Mouse (Mus musculus): ENCODE results near the gene Glb1l. TPM values are rescaled to one million over a fixed set of nuclear protein-coding genes. Genes with fewer than 3 reads are reported as not detected.

The Glb1l gene
- polyA plus RNA-seq, 1 experiment, result 0.86 TPM

DNA sequence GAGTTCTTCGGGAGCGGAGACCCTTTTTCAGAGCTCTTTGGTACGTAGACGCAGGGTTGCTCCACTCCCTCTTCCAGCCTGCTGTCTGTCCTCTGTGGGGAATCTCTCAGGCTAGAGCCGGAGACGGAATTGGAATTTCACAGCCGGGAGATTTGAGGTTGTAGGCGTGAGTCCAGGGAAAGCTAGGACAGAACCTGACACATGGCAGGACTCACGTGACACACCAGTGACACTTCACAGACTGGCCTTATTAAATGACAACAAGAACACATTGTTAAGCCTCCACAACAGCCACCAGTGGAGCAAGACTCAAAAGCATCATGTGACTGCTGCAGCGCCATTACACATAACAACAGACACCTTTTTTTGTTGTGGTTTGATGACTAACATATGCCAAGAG is 29.0 kb upstream of the Glb1l start:
- TF ChIP-seq GATA1 (IDR thresholded peaks at IDR 0.05; ENCODE audit: low read length), result no peak

DNA sequence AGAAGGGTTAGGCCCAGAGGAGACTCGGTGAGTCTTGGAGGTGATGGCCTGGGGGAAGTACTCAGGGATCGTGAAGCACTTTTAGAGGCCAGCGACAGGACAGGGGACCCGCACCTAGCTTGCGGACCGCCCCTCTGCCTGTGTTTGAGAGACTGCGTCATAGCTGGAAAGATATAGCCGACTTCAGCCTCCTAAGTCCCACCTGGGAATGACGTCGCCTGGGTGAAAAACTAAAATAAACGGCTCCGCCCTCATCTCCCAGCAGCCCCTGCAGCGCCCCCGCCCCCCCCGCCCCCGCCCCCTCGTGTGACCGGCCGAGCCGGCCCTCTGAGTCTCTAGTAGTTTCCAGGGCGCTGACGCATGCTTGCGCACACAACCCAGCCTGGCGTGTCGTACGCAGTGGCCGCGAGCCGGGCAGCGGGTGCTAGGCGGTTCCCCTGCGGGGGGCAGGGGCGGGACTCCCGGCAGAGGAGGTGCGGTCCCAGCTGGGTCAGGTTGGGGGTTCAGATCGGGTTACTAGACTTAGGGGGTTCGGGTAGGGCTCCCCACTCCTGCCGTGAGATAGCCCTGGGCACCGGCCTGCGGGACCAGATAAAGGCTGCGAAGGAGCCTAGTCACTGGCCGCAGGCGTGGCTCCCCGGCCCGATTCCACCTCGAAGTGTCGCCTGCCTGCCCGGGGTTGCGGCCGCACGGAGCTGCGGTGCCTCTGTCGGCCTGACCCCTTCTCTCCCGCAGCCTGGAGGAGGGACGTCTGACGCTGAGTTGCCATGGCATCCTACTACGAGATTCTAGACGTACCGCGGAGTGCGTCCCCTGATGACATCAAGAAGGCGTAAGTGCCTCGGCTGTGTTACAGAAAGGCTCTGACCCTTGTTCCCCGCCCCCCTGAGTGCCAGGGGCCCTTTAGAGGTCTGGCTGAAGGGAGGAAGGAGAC is 25.8 kb upstream of the Glb1l start, which contains the start of gene Dnajb2:
Gene Dnajb2, plus strand, starts transcription at position 290 of the 934 bp plus-strand sequence.
- no peak for TF ChIP-seq GATA1 (IDR thresholded peaks at IDR 0.05; ENCODE audit: low read length)

DNA sequence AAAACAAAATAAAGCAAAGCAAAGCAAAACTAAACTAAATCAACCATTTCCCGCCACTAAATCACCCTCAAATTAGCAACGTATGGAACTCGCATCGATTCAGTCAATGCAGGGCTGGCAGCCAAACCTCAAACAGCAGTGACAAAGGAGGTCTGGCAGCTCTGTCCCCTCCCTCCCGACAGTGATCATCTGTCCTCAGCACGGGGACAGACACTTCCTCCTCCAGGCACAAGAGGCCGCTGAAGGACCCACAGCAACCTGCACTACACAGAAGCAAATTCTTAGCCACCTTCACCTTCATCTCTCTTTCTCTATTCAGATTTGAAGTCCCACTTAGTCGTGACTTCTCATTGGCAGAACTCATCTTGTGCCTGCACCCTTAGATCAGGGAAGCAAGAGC is 24.0 kb upstream of the Glb1l start:
- no peak for TF ChIP-seq GATA1 (IDR thresholded peaks at IDR 0.05; ENCODE audit: low read length)

GRCm38 (mm10) chr1:75231664-75232152 is 21.1 kb upstream of the Glb1l start, which contains the start of gene A630095N17Rik:
TSS of gene A630095N17Rik (minus strand) at chr1:75232102.
- TF ChIP-seq GATA1 (IDR thresholded peaks at IDR 0.05; ENCODE audit: low read length), result no peak

- no peak for TF ChIP-seq GATA1 (IDR thresholded peaks at IDR 0.05; ENCODE audit: low read length)
These were observed 20.6 kb upstream of the Glb1l start for GRCm38 (mm10) chr1:75231224-75231623.

DNA sequence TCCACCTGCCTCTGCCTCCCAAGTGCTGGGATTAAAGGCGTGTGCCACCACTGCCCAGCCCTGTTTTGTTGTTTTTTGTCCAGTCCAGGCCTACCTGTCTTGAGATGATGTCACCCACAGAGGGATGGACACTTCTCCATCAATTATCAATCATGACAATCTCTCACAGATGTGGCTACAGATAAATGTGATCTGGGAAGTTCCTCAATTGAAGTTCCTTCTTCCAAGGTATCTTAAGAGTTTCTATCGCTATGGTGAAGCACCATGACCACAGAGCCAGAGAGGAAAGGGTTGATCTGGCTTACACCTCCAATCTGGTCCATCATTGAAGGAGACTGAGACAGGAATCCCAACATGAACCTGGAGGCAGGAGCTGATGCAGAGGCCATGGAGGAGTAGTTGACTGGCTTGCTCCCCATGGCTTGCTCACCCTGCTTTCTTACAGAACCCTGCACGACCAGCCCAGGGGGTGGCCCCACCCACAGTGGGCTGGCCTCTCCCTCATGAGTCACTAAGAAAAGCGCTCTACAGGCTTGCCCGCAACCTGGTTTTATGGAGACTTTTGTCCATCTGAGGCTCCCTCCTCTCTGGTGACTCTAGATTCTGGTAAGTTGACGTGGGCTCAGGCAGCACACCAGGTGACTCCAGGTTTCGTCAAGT is 19.9 kb upstream of the Glb1l start:
- no peak for TF ChIP-seq GATA1 (IDR thresholded peaks at IDR 0.05; ENCODE audit: low read length)

DNA sequence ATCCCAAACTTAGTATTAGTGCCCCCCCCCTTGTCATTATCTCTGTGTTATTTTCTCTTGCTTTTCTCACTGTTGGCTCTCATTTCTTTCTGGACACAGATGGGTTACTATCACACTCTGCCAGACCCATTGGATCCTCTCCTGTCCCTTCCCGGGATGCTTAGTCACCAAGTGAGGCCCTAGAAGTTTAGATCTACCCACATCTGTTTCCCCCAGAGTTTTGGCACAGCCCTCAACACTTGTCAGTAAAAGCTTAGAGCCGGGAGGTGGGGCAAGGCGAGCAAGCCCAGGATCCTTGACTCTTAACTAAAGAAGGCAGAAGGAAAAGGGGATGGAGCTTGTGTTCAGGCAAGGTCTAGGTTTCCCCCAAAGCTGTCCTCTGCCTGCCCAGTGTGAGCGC is 18.5 kb upstream of the Glb1l start:
- no peak for TF ChIP-seq GATA1 (IDR thresholded peaks at IDR 0.05; ENCODE audit: low read length)

DNA sequence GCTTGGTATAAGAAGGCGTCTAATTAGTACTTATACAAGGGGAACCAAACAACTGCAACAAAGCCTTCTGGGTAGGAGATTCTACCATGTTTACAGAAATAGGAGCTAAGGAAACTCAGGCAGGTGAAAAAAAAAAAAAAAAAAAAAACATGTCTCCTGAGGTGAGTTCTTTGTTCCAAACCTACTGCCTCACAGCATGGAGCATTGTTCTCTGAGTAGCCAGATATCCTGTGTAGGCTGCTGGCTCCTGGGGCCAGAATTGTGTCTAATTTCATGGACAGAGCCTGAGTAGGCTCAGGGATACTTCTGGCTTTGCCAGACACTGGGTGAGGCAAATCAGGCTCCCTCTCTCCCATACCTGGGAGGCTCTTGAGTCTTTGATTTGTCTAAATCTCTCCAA is 17.0 kb upstream of the Glb1l start:
- no peak for TF ChIP-seq GATA1 (IDR thresholded peaks at IDR 0.05; ENCODE audit: low read length)

DNA sequence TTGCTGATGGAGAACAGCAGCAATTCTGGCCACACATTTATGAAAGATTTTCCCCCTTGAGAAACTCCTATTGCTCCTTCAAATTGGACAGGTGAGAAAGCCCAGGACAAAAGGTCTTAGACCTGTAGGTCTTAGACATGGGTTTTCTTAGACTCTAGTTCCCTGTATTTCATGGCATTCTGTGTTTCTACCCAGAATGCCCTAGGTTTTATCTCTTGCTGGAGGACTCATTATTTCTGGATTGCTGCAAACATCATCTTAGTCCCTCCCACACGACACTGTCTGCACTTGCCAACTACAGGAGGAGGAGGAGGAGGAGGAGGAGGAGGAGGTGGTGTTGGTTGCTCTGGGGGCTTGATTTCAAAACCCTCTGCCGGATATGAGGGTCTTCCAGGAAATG is 15.5 kb upstream of the Glb1l start:
- no peak for TF ChIP-seq GATA1 (IDR thresholded peaks at IDR 0.05; ENCODE audit: low read length)

DNA sequence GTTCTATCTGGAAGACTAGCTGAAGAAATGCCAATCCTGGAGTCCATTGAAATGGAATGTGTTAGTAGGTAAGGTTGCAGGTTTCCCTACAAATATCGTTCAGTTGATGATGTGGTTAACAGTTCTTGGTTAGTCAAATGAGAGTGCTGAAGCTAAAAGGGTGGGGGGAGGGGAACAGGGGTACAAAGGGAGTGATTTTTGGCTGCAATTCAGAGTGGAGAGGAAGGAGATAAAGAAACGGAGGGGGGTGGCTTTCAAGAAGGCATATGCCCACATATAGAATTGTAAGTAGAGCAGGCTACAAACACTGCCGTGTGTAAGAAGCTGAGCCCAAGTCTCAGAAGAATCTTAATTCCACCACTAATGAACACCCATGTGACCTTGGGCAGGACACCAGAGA is 14.9 kb upstream of the Glb1l start:
- no peak for TF ChIP-seq GATA1 (IDR thresholded peaks at IDR 0.05; ENCODE audit: low read length)

DNA sequence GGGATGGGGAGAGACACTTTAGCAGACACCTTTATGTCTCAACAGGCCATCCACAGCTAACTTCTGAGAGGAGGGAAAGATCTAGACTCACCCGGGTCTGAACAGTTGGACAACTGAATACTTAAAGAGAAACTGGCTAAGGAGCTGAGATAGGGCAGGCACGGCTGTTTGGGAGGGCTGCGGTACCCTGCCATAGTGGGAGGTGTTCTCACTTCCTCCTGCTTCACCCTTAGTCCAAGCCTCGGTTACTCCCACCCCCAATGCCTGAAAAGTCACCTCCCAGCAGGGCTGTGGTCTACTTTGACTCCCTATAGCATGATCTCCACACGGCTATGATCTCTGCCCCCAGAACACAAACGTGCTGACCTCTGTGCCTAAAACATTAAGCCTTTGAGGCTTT is 12.9 kb upstream of the Glb1l start:
- no peak for TF ChIP-seq GATA1 (IDR thresholded peaks at IDR 0.05; ENCODE audit: low read length)

DNA sequence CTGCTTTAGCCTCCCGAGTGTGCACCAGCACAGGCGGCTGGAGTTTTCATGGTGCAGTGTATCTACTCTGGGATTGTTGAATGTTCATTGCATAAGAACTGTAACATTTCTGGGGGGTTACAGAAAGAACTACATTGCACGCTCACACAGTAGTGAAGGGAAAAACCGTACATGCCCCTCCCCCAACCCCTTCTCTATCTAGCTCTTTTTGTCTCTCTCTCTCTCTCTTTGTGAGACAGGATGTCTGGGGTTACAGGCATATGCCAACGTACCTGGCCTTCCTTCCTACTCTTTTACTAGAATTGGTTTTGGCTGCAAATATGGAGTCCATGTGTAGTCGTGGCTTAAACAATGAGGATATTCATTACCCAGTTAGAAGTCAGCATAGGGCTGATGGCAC is 12.3 kb upstream of the Glb1l start:
- TF ChIP-seq GATA1 (IDR thresholded peaks at IDR 0.05; ENCODE audit: low read length), result no peak

DNA sequence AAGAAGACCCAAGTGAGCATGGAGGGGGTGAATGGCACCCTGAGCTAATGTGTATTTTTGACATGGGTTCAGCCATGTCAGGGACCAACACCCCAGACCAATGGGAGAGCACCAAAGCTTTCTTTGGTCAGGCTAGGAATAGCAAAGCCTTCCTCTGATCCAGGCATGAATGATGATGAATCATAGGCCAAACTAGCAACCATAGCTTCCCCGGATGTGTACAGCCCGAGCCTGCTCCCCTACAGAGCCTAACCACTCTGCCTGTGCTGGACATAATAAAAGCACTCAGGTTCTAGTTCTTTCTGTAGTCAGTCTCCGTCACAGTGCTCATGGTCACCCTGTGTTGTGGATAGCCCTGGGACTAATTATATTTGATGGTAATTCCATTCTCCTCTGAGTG is 10.9 kb upstream of the Glb1l start:
- TF ChIP-seq GATA1 (IDR thresholded peaks at IDR 0.05; ENCODE audit: low read length), result no peak

GRCm38 (mm10) chr1:75219531-75219930 is 8.9 kb upstream of the Glb1l start, which contains the start of gene Tuba4a:
TSS of gene Tuba4a (minus strand) at chr1:75219865.
- no peak for TF ChIP-seq GATA1 (IDR thresholded peaks at IDR 0.05; ENCODE audit: low read length)

DNA sequence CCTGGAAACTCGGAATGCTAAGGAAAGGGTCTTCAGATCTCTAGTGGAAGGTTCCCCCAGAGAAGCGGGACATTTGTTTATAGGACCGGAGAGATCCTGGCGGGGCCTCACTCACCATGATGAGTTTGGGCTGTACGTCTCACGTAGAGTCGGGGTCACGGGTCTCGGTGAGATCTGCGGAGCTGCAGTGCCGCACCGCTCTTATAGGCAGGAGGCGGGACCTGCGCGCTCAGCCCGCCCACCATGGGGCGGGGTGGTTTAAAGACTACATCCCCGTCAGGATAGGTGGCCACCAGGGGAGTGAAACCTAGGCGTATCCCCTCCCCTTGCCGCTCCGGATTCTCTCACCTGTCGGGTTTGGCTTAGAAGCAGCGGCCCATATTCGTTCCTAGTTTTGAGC is 8.5 kb upstream of the Glb1l start:
- no peak for TF ChIP-seq GATA1 (IDR thresholded peaks at IDR 0.05; ENCODE audit: low read length)

DNA sequence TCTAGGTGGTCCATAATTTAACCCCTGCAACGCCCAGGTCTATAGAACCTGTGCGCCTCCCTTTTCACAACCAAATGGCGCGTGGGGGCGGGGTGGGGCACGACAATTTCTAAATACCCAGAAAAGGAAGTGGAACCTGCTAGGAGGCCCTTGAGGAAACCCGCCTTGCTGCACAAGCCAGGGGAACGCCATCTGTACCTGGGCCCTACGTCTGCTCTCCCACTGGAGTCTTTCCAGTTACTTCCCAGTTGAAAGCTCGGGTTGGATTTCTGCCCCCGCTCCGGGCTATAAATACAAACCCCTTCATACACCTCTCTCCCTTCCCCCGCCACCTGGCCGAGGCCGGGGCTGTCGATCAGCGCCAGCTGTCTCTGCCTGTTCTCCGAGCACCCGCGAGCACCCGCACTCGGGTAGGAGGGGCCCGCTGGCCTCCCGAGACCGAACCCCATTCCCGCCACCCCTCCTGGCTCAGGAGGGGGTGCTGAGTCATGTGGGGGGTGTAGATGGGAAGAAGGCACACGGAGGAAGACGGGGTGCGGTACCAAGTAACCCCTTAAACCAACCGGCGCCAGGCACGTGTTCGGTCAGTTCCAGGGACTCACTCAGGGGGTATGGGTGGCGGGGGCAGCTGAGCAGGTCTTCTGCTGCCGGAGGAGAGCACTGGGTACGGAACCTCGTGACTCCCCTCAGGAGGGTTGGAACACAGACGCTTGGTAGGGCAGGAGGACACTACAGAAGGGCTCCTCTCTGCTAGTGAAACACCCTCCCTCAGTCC is 7.8 kb upstream of the Glb1l start:
- TF ChIP-seq GATA1 (IDR thresholded peaks at IDR 0.05; ENCODE audit: low read length), result no peak
